Mouse (Mus musculus) forebrain, embryonic 16.5 days (tissue): ENCODE results near the gene Arhgap10. TPM values are rescaled to one million over a fixed set of nuclear protein-coding genes. Genes with fewer than 3 reads are reported as not detected.

Experiments
- ATAC-seq: fragments of 200-750 bp; cut with Nextera tagmentation; 2 replicates; pipeline ENCODE4 v1.8.0; 2017; ENCODE audit warnings: mild to moderate bottlenecking, moderate library complexity
- H3K27ac ChIP-seq: fragments of 300-500 bp; sonication (generic); 2 replicates; pipeline ENCODE4 v1.5.1; 2014; ENCODE audit warnings: low read length, control low read depth
- H3K27me3 ChIP-seq: fragments of 300-500 bp; sonication (generic); replicated peaks from 2 replicates; pipeline ENCODE4 v1.6.1; 2014; ENCODE audit warnings: low read length; ENCODE audit not compliant: control insufficient read depth, insufficient read depth
- H3K36me3 ChIP-seq: fragments of 300-500 bp; sonication (generic); 2 replicates; pipeline ENCODE4 v1.6.1; 2014; ENCODE audit not compliant: control insufficient read depth, insufficient read depth
- H3K4me1 ChIP-seq: fragments of 300-500 bp; sonication (generic); replicated peaks from 2 replicates; pipeline ENCODE4 v1.6.1; 2014; ENCODE audit warnings: low read length; ENCODE audit not compliant: control insufficient read depth, insufficient read depth
- H3K4me2 ChIP-seq: fragments of 300-500 bp; sonication (generic); 2 replicates; pipeline ENCODE4 v1.6.1; 2014; ENCODE audit warnings: mild to moderate bottlenecking, low read length, control low read depth
- H3K4me3 ChIP-seq: fragments of 300-500 bp; sonication (generic); replicated peaks from 2 replicates; pipeline ENCODE4 v1.5.1; 2014; ENCODE audit warnings: mild to moderate bottlenecking, low read length, control low read depth
- H3K9ac ChIP-seq: fragments of 300-500 bp; sonication (generic); replicated peaks from 2 replicates; pipeline ENCODE4 v1.6.1; 2014; ENCODE audit warnings: low read depth, low read length, control low read depth
- H3K9me3 ChIP-seq: fragments of 300-500 bp; sonication (generic); 2 replicates; pipeline ENCODE4 v1.6.1; 2016; ENCODE audit warnings: low read length; ENCODE audit not compliant: control insufficient read depth
- WGBS: fragments of 180-500 bp; shearing (Covaris S2); extraction: QIAGEN DNeasy Blood & Tissue Kit; methylation state at CpG from one replicate; pipeline ENCODE4 v1.1.7; 2014; 5-methylcytosine and 5-hydroxymethylcytosine counted together
- polyA plus RNA-seq: library from polyadenylated mRNA; unstranded; fragments of >200 nt; fragmentation: Nextera tagmentation; extraction: Ambion mirVana; gene quantifications from 2 replicates; pipeline ENCODE4 v1.2.1, GENCODE M21; 2015

Gene Arhgap10
- polyA plus RNA-seq, 1 experiment from 2014 or later, result 3.7 TPM

DNA sequence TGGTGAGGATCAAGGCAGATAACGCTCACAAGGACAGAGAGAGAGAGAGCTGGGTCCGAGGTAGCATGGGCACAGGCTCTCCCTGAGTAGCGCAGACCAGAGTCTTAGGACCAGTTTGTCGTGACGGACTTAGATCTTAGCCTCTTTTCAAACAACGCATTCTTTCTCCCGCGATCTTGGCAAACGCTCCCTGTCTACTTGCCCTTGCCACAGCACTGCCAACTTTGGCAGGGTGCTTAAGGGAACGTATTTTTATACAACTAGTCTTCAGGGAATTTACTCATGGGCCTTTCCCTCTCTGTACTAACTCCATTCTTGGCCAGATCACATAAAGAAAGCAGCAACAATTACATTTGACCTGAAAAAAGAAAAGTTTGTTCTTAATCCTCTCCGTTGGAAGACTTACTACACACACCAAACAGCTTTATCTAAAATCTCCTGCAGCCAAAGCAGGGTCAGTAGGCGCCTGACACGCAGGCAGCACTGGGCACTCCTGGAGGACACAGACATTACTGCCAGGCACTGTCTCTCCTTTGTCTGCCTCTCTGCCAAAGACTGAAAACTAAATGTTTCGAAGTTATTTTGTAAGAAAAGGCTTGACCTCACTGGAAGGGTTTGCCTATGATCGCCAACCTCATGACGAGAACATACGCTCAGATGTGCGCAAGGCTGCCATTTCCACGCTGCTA is 109.1 kb downstream of the Arhgap10 start:
- no peak overlapping the region for H3K9ac ChIP-seq
- no peaks in the 10 kb centered on the region for H3K4me1 ChIP-seq
- no peaks in the 10 kb centered on the region for H3K36me3 ChIP-seq
- no peak overlapping the region for H3K4me3 ChIP-seq
- no peak overlapping the region for H3K4me2 ChIP-seq
- H3K9me3 ChIP-seq, result no peaks in the 10 kb centered on the region
- 84% methylated on average over 19 of the region's 19 CpGs for WGBS
- H3K27ac ChIP-seq, result no peak overlapping the region
- H3K27me3 ChIP-seq, result no peaks in the 10 kb centered on the region
- ATAC-seq, result no peak

DNA sequence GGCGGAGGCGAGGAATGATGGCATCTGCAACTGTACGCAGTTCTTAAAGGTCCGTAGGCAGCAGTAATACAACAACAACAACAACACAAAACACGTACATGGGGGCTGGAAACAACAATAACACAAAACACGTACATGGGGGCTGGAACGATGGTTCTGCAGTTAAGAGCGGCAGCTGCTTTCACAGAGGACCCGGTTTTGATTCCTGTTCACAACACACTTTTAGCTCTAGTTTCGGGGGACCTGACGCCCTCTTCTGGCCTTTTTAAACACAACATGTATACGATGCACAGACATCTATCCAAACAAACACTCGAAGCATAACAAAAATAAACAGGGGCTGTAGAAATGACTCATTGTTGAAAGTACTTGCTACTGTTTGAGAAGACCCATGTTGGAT is 110.9 kb downstream of the Arhgap10 start:
- no peaks in the 10 kb centered on the region for H3K36me3 ChIP-seq
- no peak overlapping the region for H3K27ac ChIP-seq
- no peak overlapping the region for H3K4me3 ChIP-seq
- H3K9ac ChIP-seq, result no peak overlapping the region
- WGBS, result 73% methylated on average over 13 of the region's 13 CpGs
- H3K4me2 ChIP-seq, result no peak overlapping the region
- no peaks in the 10 kb centered on the region for H3K27me3 ChIP-seq
- no peak for ATAC-seq
- no peaks in the 10 kb centered on the region for H3K9me3 ChIP-seq
- no peaks in the 10 kb centered on the region for H3K4me1 ChIP-seq

- no peaks in the 10 kb centered on the region for H3K9me3 ChIP-seq
- no peak overlapping the region for H3K4me2 ChIP-seq
- 31% methylated on average over 5 of the region's 5 CpGs for WGBS
- H3K36me3 ChIP-seq, result no peaks in the 10 kb centered on the region
- H3K27ac ChIP-seq, result no peak overlapping the region
- no peak overlapping the region for H3K9ac ChIP-seq
- no peak for ATAC-seq
- no peaks in the 10 kb centered on the region for H3K4me1 ChIP-seq
- no peak overlapping the region for H3K4me3 ChIP-seq
- H3K27me3 ChIP-seq, result no peaks in the 10 kb centered on the region
Measured at GRCm38 (mm10) chr8:77406444-77406843, 111.3 kb downstream of the Arhgap10 start.

GRCm38 (mm10) chr8:77404017-77404416 is 113.7 kb downstream of the Arhgap10 start:
- H3K4me2 ChIP-seq, result no peak overlapping the region
- no peaks in the 10 kb centered on the region for H3K27me3 ChIP-seq
- no peaks in the 10 kb centered on the region for H3K36me3 ChIP-seq
- H3K27ac ChIP-seq, result no peak overlapping the region
- no peaks in the 10 kb centered on the region for H3K9me3 ChIP-seq
- H3K9ac ChIP-seq, result no peak overlapping the region
- 79% methylated on average over 6 of the region's 6 CpGs for WGBS
- H3K4me1 ChIP-seq, result no peaks in the 10 kb centered on the region
- no peak overlapping the region for H3K4me3 ChIP-seq
- no peak for ATAC-seq

GRCm38 (mm10) chr8:77401934-77402333 is 115.8 kb downstream of the Arhgap10 start:
- WGBS, result 90% methylated on average over 3 of the region's 3 CpGs

GRCm38 (mm10) chr8:77401140-77401539 is 116.6 kb downstream of the Arhgap10 start:
- Histone ChIP-seq H3K27me3 (no peaks in the 10 kb centered on the region), H3K27ac (no peak overlapping the region), H3K4me1 (no peaks in the 10 kb centered on the region), H3K36me3 (no peaks in the 10 kb centered on the region; the same call in 1 of the 2 replicates), H3K9me3 (peaks cover 5% of the 10 kb centered on the region; the same call in 1 of the 2 replicates), H3K4me2 (no peak overlapping the region), H3K9ac (no peak overlapping the region), H3K4me3 (no peak overlapping the region)
- 97% methylated on average over 5 of the region's 5 CpGs for WGBS
- no peak for ATAC-seq

More at GRCm38 (mm10) chr8:77401934-77402333, 115.8 kb downstream of the Arhgap10 start:
- no peak overlapping the region for H3K4me2 ChIP-seq
- no peak overlapping the region for H3K9ac ChIP-seq
- H3K27ac ChIP-seq, result no peak overlapping the region
- no peak for ATAC-seq
- no peaks in the 10 kb centered on the region for H3K4me1 ChIP-seq
- no peaks in the 10 kb centered on the region; the same call in 1 of the 2 replicates for H3K36me3 ChIP-seq
- H3K9me3 ChIP-seq, result peaks cover 4% of the 10 kb centered on the region; the same call in 1 of the 2 replicates
- no peak overlapping the region for H3K4me3 ChIP-seq
- no peaks in the 10 kb centered on the region for H3K27me3 ChIP-seq

DNA sequence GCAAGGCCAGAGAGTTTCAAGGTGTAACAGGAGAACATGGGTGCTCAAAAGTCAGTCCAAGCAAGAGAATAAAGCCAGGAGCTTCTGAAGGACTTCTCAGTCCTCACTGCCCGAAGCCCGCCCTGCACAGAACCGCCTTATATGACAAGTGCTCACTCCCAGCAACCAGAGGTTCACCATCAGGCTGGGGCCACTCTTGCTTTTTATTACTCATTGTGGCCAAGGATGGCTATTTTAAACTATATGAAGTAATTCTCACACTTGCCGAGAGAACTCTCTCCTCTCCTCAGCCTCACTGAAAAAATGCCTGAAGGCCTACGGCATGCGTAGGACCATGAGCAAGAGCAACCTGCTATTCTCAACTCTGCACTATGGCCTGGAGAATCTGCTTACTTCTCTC is 133.7 kb downstream of the Arhgap10 start:
- no peaks in the 10 kb centered on the region for H3K9me3 ChIP-seq

GRCm38 (mm10) chr8:77383671-77384070 is 134.1 kb downstream of the Arhgap10 start:
- H3K36me3 ChIP-seq, result no peaks in the 10 kb centered on the region
- ATAC-seq, result no peak
- no peak overlapping the region for H3K27ac ChIP-seq
- H3K9ac ChIP-seq, result no peak overlapping the region
- 94% methylated on average over 8 of the region's 8 CpGs for WGBS
- H3K4me3 ChIP-seq, result no peak overlapping the region
- H3K4me1 ChIP-seq, result no peaks in the 10 kb centered on the region
- no peaks in the 10 kb centered on the region for H3K27me3 ChIP-seq
- no peaks in the 10 kb centered on the region for H3K9me3 ChIP-seq
- H3K4me2 ChIP-seq, result no peak overlapping the region

More for the DNA sequence above, 133.7 kb downstream of the Arhgap10 start:
- no peaks in the 10 kb centered on the region for H3K36me3 ChIP-seq
- no peak overlapping the region for H3K4me3 ChIP-seq
- H3K27me3 ChIP-seq, result no peaks in the 10 kb centered on the region
- no peaks in the 10 kb centered on the region for H3K4me1 ChIP-seq
- H3K27ac ChIP-seq, result no peak overlapping the region
- no peak overlapping the region for H3K4me2 ChIP-seq
- no peak for ATAC-seq
- no peak overlapping the region for H3K9ac ChIP-seq
- WGBS, result 98% methylated on average over 6 of the region's 6 CpGs

DNA sequence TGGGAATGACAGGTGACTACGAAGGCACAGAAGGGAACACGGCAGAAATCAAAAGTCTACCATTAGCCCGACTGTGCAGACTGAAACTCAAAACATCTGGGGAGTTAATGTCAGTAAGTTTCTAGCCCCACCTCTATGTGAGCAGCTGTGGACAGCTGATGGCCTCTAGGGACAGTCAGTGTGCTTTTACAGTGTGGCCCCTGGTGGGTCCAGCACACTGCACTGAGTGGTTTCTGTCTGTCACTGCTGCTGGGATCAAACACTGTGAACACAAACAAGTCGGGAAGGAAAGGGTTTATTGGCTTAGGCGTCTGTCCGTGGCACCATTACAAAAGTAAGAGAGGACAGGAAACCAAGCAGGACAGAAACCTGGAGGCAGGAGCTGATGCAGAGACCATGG is 136.9 kb downstream of the Arhgap10 start:
- Histone ChIP-seq H3K9ac (no peak overlapping the region), H3K9me3 (no peaks in the 10 kb centered on the region), H3K4me1 (peaks cover 9% of the 10 kb centered on the region), H3K4me3 (no peak overlapping the region), H3K27me3 (no peaks in the 10 kb centered on the region), H3K4me2 (no peak overlapping the region), H3K36me3 (no peaks in the 10 kb centered on the region), H3K27ac (no peak overlapping the region)
- WGBS, result 77% methylated on average over 6 of the region's 6 CpGs
- ATAC-seq, result no peak

- 54% methylated on average over 11 of the region's 11 CpGs for WGBS
- no peak overlapping the region for H3K9ac ChIP-seq
- no peaks in the 10 kb centered on the region for H3K36me3 ChIP-seq
- no peak overlapping the region for H3K27ac ChIP-seq
- H3K4me2 ChIP-seq, result no peak overlapping the region
- H3K4me1 ChIP-seq, result peaks cover 10% of the 10 kb centered on the region
- no peaks in the 10 kb centered on the region for H3K27me3 ChIP-seq
- no peak for ATAC-seq
- no peak overlapping the region for H3K4me3 ChIP-seq
- no peaks in the 10 kb centered on the region for H3K9me3 ChIP-seq
Measured at GRCm38 (mm10) chr8:77379300-77379699, 138.5 kb downstream of the Arhgap10 start.
